Mouse (Mus musculus): ENCODE measurements around the gene Zfp53. TPM values are rescaled to one million over a fixed set of nuclear protein-coding genes. Genes with fewer than 3 reads are reported as not detected.
"Not testable (repeated sequence)": the region's sequence is repeated elsewhere in the genome, so short reads cannot be mapped to it uniquely, and the experiment has no call there.

The Zfp53 gene
- polyA plus RNA-seq, 1 experiment from 2014 or later: 10.9 TPM

GRCm38 (mm10) chr17:21475290-21475689 is 13.5 kb upstream of the Zfp53 start:
- not testable (repeated sequence) for H3K4me3 ChIP-seq (ENCODE audit: low read depth, low read length); H3K27me3 ChIP-seq (ENCODE audit: control insufficient read depth, insufficient read depth, low read depth, low read length); ATAC-seq; H3K4me2 ChIP-seq (ENCODE audit: low read length); H3K27ac ChIP-seq (ENCODE audit: low read length); H3K36me3 ChIP-seq (ENCODE audit: control insufficient read depth, insufficient read depth, low read length); H3K9ac ChIP-seq (ENCODE audit: low read depth, low read length); H3K9me3 ChIP-seq (replicated peaks; ENCODE audit: control insufficient read depth, low read length, poor library complexity, severe bottlenecking); H3K4me1 ChIP-seq (ENCODE audit: control insufficient read depth, insufficient read depth, low read length)
- WGBS: 67% methylated on average over 1 of the region's 1 CpGs

- H3K36me3 ChIP-seq (ENCODE audit: control insufficient read depth, insufficient read depth, low read length); H3K27ac ChIP-seq (ENCODE audit: low read length); ATAC-seq; H3K4me3 ChIP-seq (ENCODE audit: low read depth, low read length); H3K9ac ChIP-seq (ENCODE audit: low read depth, low read length); H3K27me3 ChIP-seq (ENCODE audit: control insufficient read depth, insufficient read depth, low read depth, low read length); H3K4me1 ChIP-seq (ENCODE audit: control insufficient read depth, insufficient read depth, low read length); H3K4me2 ChIP-seq (ENCODE audit: low read length); H3K9me3 ChIP-seq (replicated peaks; ENCODE audit: control insufficient read depth, low read length, poor library complexity, severe bottlenecking): not testable (repeated sequence)
- 85% methylated on average over 4 of the region's 9 CpGs for WGBS
These were observed 12.4 kb upstream of the Zfp53 start for GRCm38 (mm10) chr17:21476351-21476750.

GRCm38 (mm10) chr17:21478103-21478777 is 10.6 kb upstream of the Zfp53 start:
- H3K27me3 ChIP-seq (ENCODE audit: control insufficient read depth, insufficient read depth, low read depth, low read length); H3K4me2 ChIP-seq (ENCODE audit: low read length); H3K9ac ChIP-seq (ENCODE audit: low read depth, low read length); H3K4me1 ChIP-seq (ENCODE audit: control insufficient read depth, insufficient read depth, low read length); H3K9me3 ChIP-seq (replicated peaks; ENCODE audit: control insufficient read depth, low read length, poor library complexity, severe bottlenecking); H3K27ac ChIP-seq (ENCODE audit: low read length); H3K4me3 ChIP-seq (ENCODE audit: low read depth, low read length); ATAC-seq; H3K36me3 ChIP-seq (ENCODE audit: control insufficient read depth, insufficient read depth, low read length): not testable (repeated sequence)
- WGBS: 88% methylated on average over 10 of the region's 10 CpGs

- H3K27ac ChIP-seq (ENCODE audit: low read length): no peak overlapping the region
- peaks cover 7% of the 10 kb centered on the region for H3K4me1 ChIP-seq (ENCODE audit: control insufficient read depth, insufficient read depth, low read length)
- peak overlapping the region; percentile 68 for H3K4me2 ChIP-seq (ENCODE audit: low read length)
- no peaks in the 10 kb centered on the region for H3K36me3 ChIP-seq (ENCODE audit: control insufficient read depth, insufficient read depth, low read length)
- H3K9me3 ChIP-seq (replicated peaks; ENCODE audit: control insufficient read depth, low read length, poor library complexity, severe bottlenecking): no peaks in the 10 kb centered on the region
- peak overlapping the region; percentile 88 for H3K9ac ChIP-seq (ENCODE audit: low read depth, low read length)
- no peaks in the 10 kb centered on the region for H3K27me3 ChIP-seq (ENCODE audit: control insufficient read depth, insufficient read depth, low read depth, low read length)
- H3K4me3 ChIP-seq (ENCODE audit: low read depth, low read length): peak overlapping the region; percentile 94
- 21% methylated on average over 8 of the region's 8 CpGs for WGBS
- ATAC-seq: peak; percentile 12; the same call in 1 of the 2 replicates
These were observed 753 bp downstream of the Zfp53 start for GRCm38 (mm10) chr17:21489500-21490001.

- Histone ChIP-seq H3K4me1 (ENCODE audit: control insufficient read depth, insufficient read depth, low read length) (no peaks in the 10 kb centered on the region), H3K9me3 (replicated peaks; ENCODE audit: control insufficient read depth, low read length, poor library complexity, severe bottlenecking) (no peaks in the 10 kb centered on the region), H3K36me3 (ENCODE audit: control insufficient read depth, insufficient read depth, low read length) (peaks cover 7% of the 10 kb centered on the region), H3K27me3 (ENCODE audit: control insufficient read depth, insufficient read depth, low read depth, low read length) (no peaks in the 10 kb centered on the region), H3K27ac (ENCODE audit: low read length) (no peak overlapping the region), H3K9ac (ENCODE audit: low read depth, low read length) (no peak overlapping the region), H3K4me3 (ENCODE audit: low read depth, low read length) (no peak overlapping the region), H3K4me2 (ENCODE audit: low read length) (no peak overlapping the region)
- 87% methylated on average over 1 of the region's 1 CpGs for WGBS
- ATAC-seq: no peak
These were observed 12.6 kb downstream of the Zfp53 start for GRCm38 (mm10) chr17:21501365-21501764.

- no peak for ATAC-seq
- Histone ChIP-seq H3K4me2 (ENCODE audit: low read length) (no peak overlapping the region), H3K36me3 (ENCODE audit: control insufficient read depth, insufficient read depth, low read length) (peaks cover 6% of the 10 kb centered on the region; the same call in 1 of the 2 replicates), H3K9ac (ENCODE audit: low read depth, low read length) (no peak overlapping the region), H3K27ac (ENCODE audit: low read length) (no peak overlapping the region), H3K27me3 (ENCODE audit: control insufficient read depth, insufficient read depth, low read depth, low read length) (no peaks in the 10 kb centered on the region), H3K4me1 (ENCODE audit: control insufficient read depth, insufficient read depth, low read length) (no peaks in the 10 kb centered on the region), H3K9me3 (replicated peaks; ENCODE audit: control insufficient read depth, low read length, poor library complexity, severe bottlenecking) (no peaks in the 10 kb centered on the region), H3K4me3 (ENCODE audit: low read depth, low read length) (no peak overlapping the region)
- WGBS: 98% methylated on average over 1 of the region's 1 CpGs
These were observed 15.7 kb downstream of the Zfp53 start for GRCm38 (mm10) chr17:21504524-21504923.

GRCm38 (mm10) chr17:21506258-21506657 is 17.5 kb downstream of the Zfp53 start:
- Histone ChIP-seq H3K4me2 (ENCODE audit: low read length) (no peak overlapping the region), H3K36me3 (ENCODE audit: control insufficient read depth, insufficient read depth, low read length) (peaks cover 9% of the 10 kb centered on the region), H3K4me1 (ENCODE audit: control insufficient read depth, insufficient read depth, low read length) (no peaks in the 10 kb centered on the region), H3K9me3 (replicated peaks; ENCODE audit: control insufficient read depth, low read length, poor library complexity, severe bottlenecking) (no peaks in the 10 kb centered on the region), H3K9ac (ENCODE audit: low read depth, low read length) (no peak overlapping the region), H3K27me3 (ENCODE audit: control insufficient read depth, insufficient read depth, low read depth, low read length) (no peaks in the 10 kb centered on the region), H3K27ac (ENCODE audit: low read length) (no peak overlapping the region), H3K4me3 (ENCODE audit: low read depth, low read length) (no peak overlapping the region)
- WGBS: 94% methylated on average over 3 of the region's 3 CpGs
- no peak for ATAC-seq

GRCm38 (mm10) chr17:21509756-21510155 is 21.0 kb downstream of the Zfp53 start:
- ATAC-seq: no peak
- no peak overlapping the region for H3K4me3 ChIP-seq (ENCODE audit: low read depth, low read length)
- H3K9me3 ChIP-seq (replicated peaks; ENCODE audit: control insufficient read depth, low read length, poor library complexity, severe bottlenecking): no peaks in the 10 kb centered on the region
- H3K27ac ChIP-seq (ENCODE audit: low read length): no peak overlapping the region
- H3K27me3 ChIP-seq (ENCODE audit: control insufficient read depth, insufficient read depth, low read depth, low read length): no peaks in the 10 kb centered on the region
- H3K4me2 ChIP-seq (ENCODE audit: low read length): no peak overlapping the region
- no peak overlapping the region for H3K9ac ChIP-seq (ENCODE audit: low read depth, low read length)
- H3K36me3 ChIP-seq (ENCODE audit: control insufficient read depth, insufficient read depth, low read length): peaks cover 9% of the 10 kb centered on the region
- no peaks in the 10 kb centered on the region for H3K4me1 ChIP-seq (ENCODE audit: control insufficient read depth, insufficient read depth, low read length)

- Histone ChIP-seq H3K36me3 (ENCODE audit: control insufficient read depth, insufficient read depth, low read length) (peaks cover 1% of the 10 kb centered on the region; the same call in 1 of the 2 replicates), H3K9ac (ENCODE audit: low read depth, low read length) (peak overlapping the region; percentile 47), H3K27me3 (ENCODE audit: control insufficient read depth, insufficient read depth, low read depth, low read length) (no peaks in the 10 kb centered on the region), H3K4me2 (ENCODE audit: low read length) (peak overlapping the region; percentile 69), H3K9me3 (replicated peaks; ENCODE audit: control insufficient read depth, low read length, poor library complexity, severe bottlenecking) (no peaks in the 10 kb centered on the region), H3K4me3 (ENCODE audit: low read depth, low read length) (peak overlapping the region; percentile 48), H3K4me1 (ENCODE audit: control insufficient read depth, insufficient read depth, low read length) (0 out of 2 replicates have a peak, but pooled peaks cover 4% of the 10 kb centered on the region), H3K27ac (ENCODE audit: low read length) (peak overlapping the region; percentile 19; the same call in 1 of the 2 replicates)
- under 1% methylated on average over 8 of the region's 8 CpGs for WGBS
- ATAC-seq: peak; percentile 65
These were observed 26.8 kb downstream of the Zfp53 start for GRCm38 (mm10) chr17:21515403-21516105.
